Mouse (Mus musculus): Measurements from ENCODE around the gene Rac3. TPM values are rescaled to one million over a fixed set of nuclear protein-coding genes. Genes with fewer than 3 reads are reported as not detected.

The Rac3 gene
- total and polyA plus RNA-seq, 3 experiments = 0.70 to 4.6 (median 0.99) TPM

- peak; percentile 59 to 67 for DNase-seq
- Histone ChIP-seq H3K27me3 (ENCODE audit: control insufficient read depth, insufficient read depth, low read length) (no peaks in the 10 kb centered on the region), H3K4me3 (no peak within 1 kb of the TSS), H3K9ac (ENCODE audit: low read depth, low read length) (no peak within 1 kb of the TSS; the same call in 1 of the 2 replicates), H3K4me1 (ENCODE audit: control insufficient read depth, insufficient read depth, low read length) (peaks cover 15% of the 10 kb centered on the region), H3K36me3 (ENCODE audit: control insufficient read depth, insufficient read depth, low read length) (no peaks in the 10 kb centered on the region), H3K27ac (no peak within 1 kb of the TSS), H3K79me2 (replicated peaks; ENCODE audit: control insufficient read depth, insufficient read depth, low read length) (no peaks in the 10 kb centered on the region)
- intact Hi-C loops (cut with DNase I) = no loop called here
- TF ChIP-seq CTCF (IDR thresholded peaks at IDR 0.05) (peak; percentile 27), POLR2A (IDR thresholded peaks at IDR 0.05; ENCODE audit: insufficient read depth, low read depth, low read length) (peak; percentile 47; the same call in 1 of the 2 replicates), EP300 (IDR thresholded peaks at IDR 0.05; ENCODE audit: insufficient read depth, low read depth, low read length) (peak; percentile 82; the same call in 1 of the 2 replicates)
- WGBS = 51% methylated on average over 12 of the region's 12 CpGs
These were observed 10.8 kb downstream of the Rac3 start, which contains the start of gene Cbr2 for GRCm38 (mm10) chr11:120731858-120732680. TSS of gene Cbr2 (minus strand) at chr11:120732114.

- Histone ChIP-seq H3K36me3 (ENCODE audit: control insufficient read depth, insufficient read depth, low read length) (no peaks in the 10 kb centered on the region), H3K79me2 (replicated peaks; ENCODE audit: control insufficient read depth, insufficient read depth, low read length) (no peaks in the 10 kb centered on the region), H3K27me3 (ENCODE audit: control insufficient read depth, insufficient read depth, low read length) (no peaks in the 10 kb centered on the region), H3K27ac (no peak overlapping the region), H3K4me3 (no peak overlapping the region), H3K9ac (ENCODE audit: low read depth, low read length) (no peak overlapping the region), H3K4me1 (ENCODE audit: control insufficient read depth, insufficient read depth, low read length) (peaks cover 15% of the 10 kb centered on the region)
- TF ChIP-seq CTCF (IDR thresholded peaks at IDR 0.05) (no peak), EP300 (IDR thresholded peaks at IDR 0.05; ENCODE audit: insufficient read depth, low read depth, low read length) (peak; percentile 45; the same call in 1 of the 2 replicates), POLR2A (IDR thresholded peaks at IDR 0.05; ENCODE audit: insufficient read depth, low read depth, low read length) (no peak)
- intact Hi-C loops (cut with DNase I) = no loop called here
- 28% methylated on average over 6 of the region's 6 CpGs for WGBS
- DNase-seq = peak; percentile 57 to 75
These were observed 12.3 kb downstream of the Rac3 start for GRCm38 (mm10) chr11:120733521-120733920.

GRCm38 (mm10) chr11:120736424-120736823 is 15.2 kb downstream of the Rac3 start:
- H3K36me3 ChIP-seq (ENCODE audit: control insufficient read depth, insufficient read depth, low read length) = no peaks in the 10 kb centered on the region
- TF ChIP-seq EP300 (IDR thresholded peaks at IDR 0.05; ENCODE audit: insufficient read depth, low read depth, low read length) = no peak
- TF ChIP-seq POLR2A (IDR thresholded peaks at IDR 0.05; ENCODE audit: insufficient read depth, low read depth, low read length) = no peak
- no peak for TF ChIP-seq CTCF (IDR thresholded peaks at IDR 0.05)
- H3K4me1 ChIP-seq (ENCODE audit: control insufficient read depth, insufficient read depth, low read length) = peaks cover 14% of the 10 kb centered on the region
- no peak overlapping the region for H3K27ac ChIP-seq
- no peaks in the 10 kb centered on the region for H3K27me3 ChIP-seq (ENCODE audit: control insufficient read depth, insufficient read depth, low read length)
- DNase-seq = no peak
- H3K9ac ChIP-seq (ENCODE audit: low read depth, low read length) = no peak overlapping the region
- H3K79me2 ChIP-seq (replicated peaks; ENCODE audit: control insufficient read depth, insufficient read depth, low read length) = no peaks in the 10 kb centered on the region
- WGBS = 69% methylated on average over 6 of the region's 6 CpGs
- intact Hi-C loops (cut with DNase I) = no loop called here
- no peak overlapping the region for H3K4me3 ChIP-seq

GRCm38 (mm10) chr11:120740981-120741380 is 19.7 kb downstream of the Rac3 start:
- TF ChIP-seq EP300 (IDR thresholded peaks at IDR 0.05; ENCODE audit: insufficient read depth, low read depth, low read length) (no peak), POLR2A (IDR thresholded peaks at IDR 0.05; ENCODE audit: insufficient read depth, low read depth, low read length) (no peak), CTCF (IDR thresholded peaks at IDR 0.05) (no peak)
- H3K4me3 ChIP-seq = no peak overlapping the region
- intact Hi-C loops (cut with DNase I) = no loop called here
- no peak for DNase-seq
- H3K79me2 ChIP-seq (replicated peaks; ENCODE audit: control insufficient read depth, insufficient read depth, low read length) = no peaks in the 10 kb centered on the region
- H3K36me3 ChIP-seq (ENCODE audit: control insufficient read depth, insufficient read depth, low read length) = no peaks in the 10 kb centered on the region
- H3K27me3 ChIP-seq (ENCODE audit: control insufficient read depth, insufficient read depth, low read length) = no peaks in the 10 kb centered on the region
- 81% methylated on average over 5 of the region's 5 CpGs for WGBS
- H3K4me1 ChIP-seq (ENCODE audit: control insufficient read depth, insufficient read depth, low read length) = no peaks in the 10 kb centered on the region
- H3K27ac ChIP-seq = no peak overlapping the region
- no peak overlapping the region for H3K9ac ChIP-seq (ENCODE audit: low read depth, low read length)

- no peak for DNase-seq
- Histone ChIP-seq H3K79me2 (replicated peaks; ENCODE audit: control insufficient read depth, insufficient read depth, low read length) (no peaks in the 10 kb centered on the region), H3K27me3 (ENCODE audit: control insufficient read depth, insufficient read depth, low read length) (no peaks in the 10 kb centered on the region), H3K9ac (ENCODE audit: low read depth, low read length) (no peak overlapping the region), H3K4me3 (no peak overlapping the region), H3K36me3 (ENCODE audit: control insufficient read depth, insufficient read depth, low read length) (peaks cover 3% of the 10 kb centered on the region; the same call in 1 of the 2 replicates), H3K4me1 (ENCODE audit: control insufficient read depth, insufficient read depth, low read length) (peaks cover 7% of the 10 kb centered on the region), H3K27ac (no peak overlapping the region)
- intact Hi-C loops (cut with DNase I) = no loop called here
- no peak for TF ChIP-seq EP300 (IDR thresholded peaks at IDR 0.05; ENCODE audit: insufficient read depth, low read depth, low read length)
- no peak for TF ChIP-seq POLR2A (IDR thresholded peaks at IDR 0.05; ENCODE audit: insufficient read depth, low read depth, low read length)
- TF ChIP-seq CTCF (IDR thresholded peaks at IDR 0.05) = no peak
- 80% methylated on average over 7 of the region's 7 CpGs for WGBS
These were observed 22.9 kb downstream of the Rac3 start for GRCm38 (mm10) chr11:120744121-120744701.

- no peak for DNase-seq
- WGBS = 47% methylated on average over 4 of the region's 4 CpGs
- TF ChIP-seq EP300 (IDR thresholded peaks at IDR 0.05; ENCODE audit: insufficient read depth, low read depth, low read length) (peak; percentile 43; the same call in 1 of the 2 replicates), CTCF (IDR thresholded peaks at IDR 0.05) (no peak)
- Histone ChIP-seq H3K27me3 (ENCODE audit: control insufficient read depth, insufficient read depth, low read length) (no peaks in the 10 kb centered on the region), H3K79me2 (replicated peaks; ENCODE audit: control insufficient read depth, insufficient read depth, low read length) (no peaks in the 10 kb centered on the region), H3K36me3 (ENCODE audit: control insufficient read depth, insufficient read depth, low read length) (peaks cover 3% of the 10 kb centered on the region; the same call in 1 of the 2 replicates), H3K27ac (peak overlapping the region; percentile 49), H3K9ac (ENCODE audit: low read depth, low read length) (no peak overlapping the region), H3K4me3 (no peak overlapping the region), H3K4me1 (ENCODE audit: control insufficient read depth, insufficient read depth, low read length) (peaks cover 7% of the 10 kb centered on the region)
- intact Hi-C loops (cut with DNase I) = no loop called here
These were observed 26.7 kb downstream of the Rac3 start for GRCm38 (mm10) chr11:120747974-120748373.
